Mouse (Mus musculus): ENCODE data around the gene Rufy3.

GRCm38 (mm10) chr5:88684226-88684625, 119.4 kb downstream of the Rufy3 start:
- TF ChIP-seq CTCF (IDR thresholded peaks at IDR 0.05; ENCODE audit: low read depth) (no peak), EP300 (IDR thresholded peaks at IDR 0.05; ENCODE audit: low read depth) (no peak)

Data from liver, postnatal 0 days (tissue).